Mouse (Mus musculus): ENCODE results near the gene Mettl5. TPM values are rescaled to one million over a fixed set of nuclear protein-coding genes. Genes with fewer than 3 reads are reported as not detected.
"Not testable (repeated sequence)": the region's sequence is repeated elsewhere in the genome, so short reads cannot be mapped to it uniquely, and the experiment has no call there.

Mettl5 gene
- 10 to 100 TPM; 14.8 to 20.1 (median 16.6) TPM for total RNA-seq (2022)

DNA sequence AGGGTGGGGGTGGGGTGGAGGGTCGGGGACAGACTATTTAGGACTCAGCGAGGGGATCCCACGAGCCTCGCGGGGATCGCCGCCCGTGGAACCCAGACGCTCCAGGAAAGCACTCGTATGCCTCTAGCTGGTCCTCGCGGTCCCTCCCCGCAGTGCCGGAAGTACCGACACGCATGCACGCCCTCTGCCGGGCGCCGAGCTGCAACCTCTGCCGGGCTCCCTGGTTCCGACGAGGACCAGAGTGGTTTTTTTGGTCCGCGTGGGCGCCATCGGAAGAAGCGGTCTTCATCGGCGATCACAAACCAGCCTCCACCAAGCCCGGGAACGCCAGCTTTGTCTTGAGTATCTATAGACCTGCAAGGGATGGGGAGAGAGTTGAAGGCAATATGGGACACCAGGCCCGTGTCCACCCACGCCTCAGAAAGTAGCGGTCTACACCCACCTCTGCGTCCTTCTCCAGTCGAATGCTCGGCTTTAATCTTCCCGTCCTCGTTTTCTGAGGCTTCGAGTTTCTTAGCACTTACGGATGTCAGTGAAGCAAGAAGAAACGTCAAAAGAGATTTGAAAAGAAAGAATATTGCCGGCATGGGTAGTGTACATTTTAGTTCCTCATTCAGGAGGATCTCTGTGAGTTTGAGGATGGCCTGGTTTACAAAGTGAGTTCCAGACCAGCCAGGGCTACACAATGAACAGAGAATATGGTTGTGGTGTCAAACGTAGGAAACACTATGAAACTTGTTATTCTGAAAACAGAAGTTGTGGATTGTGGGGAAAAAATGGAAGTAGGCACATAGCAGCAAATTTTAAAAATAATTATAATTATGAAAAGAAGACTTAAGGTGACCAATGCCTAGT, at the start of gene Mettl5:
Mettl5 (minus strand) TSS at position 165 of the 855 bp plus-strand sequence.
- DNase-seq (ENCODE audit: low spot score in 2 of 2): peak; percentile 75 to 77

DNA sequence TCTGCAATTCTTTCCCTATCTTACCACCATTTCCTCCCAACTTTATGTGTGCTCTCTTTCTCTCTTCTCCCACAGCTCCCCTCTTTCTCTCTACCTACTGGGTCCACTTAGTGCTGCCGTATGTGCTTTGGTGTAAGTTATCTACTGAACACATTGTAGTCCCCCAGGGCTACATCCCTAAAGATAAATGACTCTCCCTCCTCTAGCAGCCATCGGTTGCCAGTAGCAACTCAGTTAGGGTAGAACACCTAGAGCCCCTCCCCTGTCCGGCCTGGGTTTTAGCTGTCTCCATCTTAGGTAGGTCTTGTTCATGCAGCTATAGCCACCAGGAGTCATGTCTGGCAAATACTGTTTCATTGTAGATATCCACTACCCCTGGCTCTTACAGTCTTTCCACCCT, 39.5 kb upstream of the Mettl5 start:
- DNase-seq (ENCODE audit: low spot score in 2 of 2): no peak

DNA sequence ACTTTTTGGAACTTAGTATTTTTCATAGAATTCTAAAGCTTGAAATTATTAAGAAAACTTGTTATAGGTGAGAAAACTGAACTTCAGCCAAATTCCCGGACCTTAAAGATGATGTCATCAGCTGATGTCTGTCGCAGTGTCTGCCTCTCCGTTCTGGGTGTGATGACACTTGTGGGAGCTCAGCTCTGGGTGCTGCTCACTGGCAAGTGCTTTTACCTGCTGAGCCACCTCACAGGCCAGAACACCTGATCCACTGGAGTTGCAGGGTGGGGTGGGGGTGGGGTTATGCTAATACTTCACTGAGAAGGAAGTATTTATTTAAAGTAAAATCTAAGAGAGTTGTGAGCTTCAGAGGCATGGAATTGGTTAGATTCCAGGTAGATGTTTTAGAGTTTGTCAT, 31.9 kb upstream of the Mettl5 start:
- no peak for DNase-seq (ENCODE audit: low spot score in 2 of 2)

- DNase-seq (ENCODE audit: low spot score in 2 of 2): no peak
Measured at GRCm38 (mm10) chr2:69912801-69913200, 27.4 kb upstream of the Mettl5 start.

DNA sequence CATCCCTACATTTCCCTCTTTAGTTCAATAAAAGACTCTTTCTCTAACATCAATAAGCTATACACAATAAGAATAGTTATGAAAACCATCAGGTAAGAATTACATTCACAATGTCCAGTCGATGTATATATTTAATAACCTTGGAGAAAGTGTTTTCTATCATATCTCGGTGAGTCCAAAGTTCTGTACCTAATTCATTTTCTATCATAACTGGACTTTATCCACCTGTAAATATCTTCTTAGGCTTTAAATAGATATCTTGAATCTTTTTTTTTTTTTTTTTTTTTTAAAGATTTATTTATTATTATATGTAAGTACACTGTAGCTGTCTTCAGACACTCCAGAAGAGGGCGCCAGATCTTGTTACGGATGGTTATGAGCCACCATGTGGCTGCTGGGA, 22.0 kb upstream of the Mettl5 start:
- DNase-seq (ENCODE audit: low spot score in 2 of 2): not testable (repeated sequence)

- no peak for DNase-seq (ENCODE audit: low spot score in 2 of 2)
Measured at GRCm38 (mm10) chr2:69903541-69903940, 18.1 kb upstream of the Mettl5 start.

DNA sequence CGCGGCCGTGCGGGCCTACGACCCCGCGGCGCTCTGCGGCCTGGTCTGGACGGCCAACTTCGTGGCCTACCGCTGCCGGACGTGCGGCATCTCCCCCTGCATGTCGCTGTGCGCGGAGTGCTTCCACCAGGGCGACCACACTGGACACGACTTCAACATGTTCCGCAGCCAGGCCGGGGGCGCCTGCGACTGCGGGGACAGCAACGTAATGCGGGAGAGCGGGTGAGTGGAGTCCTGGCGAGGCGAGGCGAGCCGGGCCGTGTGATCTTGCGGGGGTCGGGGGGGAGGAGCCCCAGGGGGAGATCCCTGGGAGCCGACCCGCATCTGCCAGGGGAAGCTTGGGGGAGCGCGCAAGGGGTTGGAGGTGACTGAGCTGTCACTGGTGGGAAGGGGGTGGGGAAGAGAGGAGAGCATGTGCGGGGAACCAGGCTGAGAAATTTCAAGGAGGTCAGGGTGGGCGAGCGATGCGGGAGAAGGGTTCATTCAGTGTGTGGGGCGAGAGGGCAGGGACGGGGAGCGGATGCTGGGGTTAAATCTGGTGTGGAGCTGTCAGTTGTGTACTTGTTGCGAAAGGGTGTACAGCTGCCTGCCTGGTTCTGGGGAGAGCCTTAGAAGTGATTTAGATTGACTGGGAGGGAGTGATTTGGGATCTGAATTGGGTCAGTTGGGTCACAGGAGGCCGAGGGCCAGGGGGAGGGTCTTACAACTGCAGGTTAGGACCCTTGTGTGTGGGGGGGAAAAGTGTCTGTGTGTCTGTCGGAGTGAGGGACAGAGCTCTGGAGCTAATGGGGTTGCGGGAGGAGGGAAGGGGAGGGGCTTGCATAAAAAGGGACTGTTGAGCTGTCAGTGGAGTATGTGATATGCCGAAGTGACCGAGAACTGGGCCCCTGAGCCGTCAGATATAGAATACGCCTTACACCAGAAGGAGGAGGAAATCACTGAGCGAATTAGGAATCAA, 12.5 kb upstream of the Mettl5 start:
- peak; percentile 31 to 45 for DNase-seq (ENCODE audit: low spot score in 2 of 2)

GRCm38 (mm10) chr2:69897039-69897617, 11.7 kb upstream of the Mettl5 start, which contains the start of gene Ubr3:
Ubr3 (plus strand) TSS chr2:69897246.
- peak; percentile 96 to 98 for DNase-seq (ENCODE audit: low spot score in 2 of 2)

DNA sequence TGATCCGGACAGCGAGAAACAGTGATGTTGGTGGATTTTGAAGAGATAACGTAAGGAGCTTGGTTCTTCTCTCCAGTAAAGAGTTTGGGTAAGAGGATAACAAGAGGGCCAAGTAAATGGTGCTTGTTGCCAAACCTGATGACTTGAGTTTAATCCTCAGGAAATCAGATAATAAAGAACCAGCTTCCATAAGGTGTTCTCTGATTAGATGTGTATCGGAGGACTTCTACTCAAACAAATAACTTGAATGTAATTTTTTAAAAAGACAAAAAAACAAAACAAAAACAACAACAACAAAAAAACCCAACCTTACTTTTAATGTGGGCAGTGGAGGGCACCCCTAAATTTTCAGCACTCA, 10.8 kb upstream of the Mettl5 start:
- no peak for DNase-seq (ENCODE audit: low spot score in 2 of 2)

- no peak for DNase-seq (ENCODE audit: low spot score in 2 of 2)
Measured at GRCm38 (mm10) chr2:69895502-69896223, 10.2 kb upstream of the Mettl5 start.

DNA sequence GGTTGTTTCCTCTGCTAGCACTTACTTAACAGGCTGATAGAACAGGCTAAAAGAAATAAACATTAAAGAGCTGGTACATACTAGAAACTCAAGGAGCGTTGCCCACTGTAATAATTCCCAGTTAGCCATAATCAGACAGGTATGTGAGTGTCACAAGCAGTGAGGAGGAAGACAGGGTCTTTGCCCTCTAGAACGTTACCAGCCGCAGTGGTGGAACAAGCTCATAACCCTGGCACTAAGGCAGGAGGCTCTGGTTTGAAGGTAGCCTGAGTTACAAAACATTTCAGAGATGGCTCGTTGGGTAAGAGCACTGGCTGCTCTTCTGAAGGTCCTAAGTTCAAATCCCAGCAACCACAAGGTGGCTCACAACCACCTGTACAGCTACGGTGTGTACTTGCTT, 8.5 kb upstream of the Mettl5 start:
- DNase-seq (ENCODE audit: low spot score in 2 of 2): no peak

DNA sequence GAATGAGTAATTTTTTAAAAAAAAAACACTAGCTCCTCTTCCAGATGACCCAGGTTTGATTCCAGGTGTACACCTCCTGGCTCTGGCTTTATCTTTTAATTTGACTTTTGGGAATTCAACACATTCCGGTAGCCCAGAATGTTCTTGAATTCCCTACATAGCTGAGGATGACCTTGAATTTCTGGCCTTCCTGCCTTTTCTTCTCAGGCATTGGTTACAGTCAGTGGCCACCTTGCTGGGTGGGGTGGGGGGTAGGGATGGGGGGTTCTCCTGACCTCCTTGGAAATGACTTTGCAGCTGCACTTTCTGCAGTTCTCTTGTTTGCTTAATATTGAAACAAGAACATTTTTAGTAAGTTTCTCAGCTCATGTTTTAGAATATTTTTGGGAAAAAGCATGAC, 7.7 kb upstream of the Mettl5 start:
- no peak for DNase-seq (ENCODE audit: low spot score in 2 of 2)

- no peak for DNase-seq (ENCODE audit: low spot score in 2 of 2)
Measured at GRCm38 (mm10) chr2:69890843-69891242, 5.4 kb upstream of the Mettl5 start.

DNA sequence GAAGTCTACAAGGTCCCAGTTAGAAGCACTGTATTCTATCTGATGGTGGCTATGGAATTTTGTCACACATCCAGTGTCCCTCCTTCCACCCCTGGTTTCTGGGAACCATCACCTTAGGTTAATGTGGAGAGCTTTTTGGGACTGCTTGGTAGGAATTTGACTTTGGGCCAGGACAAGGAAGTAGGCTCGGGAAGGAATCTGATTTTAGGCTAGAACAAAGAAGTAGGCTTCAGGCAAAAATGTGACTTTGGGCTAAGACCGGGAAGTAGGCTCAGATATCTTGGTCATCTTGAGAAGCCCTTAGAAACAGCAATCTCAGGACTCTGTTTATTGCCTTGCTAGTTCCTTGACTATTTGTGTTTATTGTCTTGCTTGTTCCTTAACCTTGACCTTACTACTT, 3.5 kb upstream of the Mettl5 start:
- DNase-seq (ENCODE audit: low spot score in 2 of 2): no peak

DNA sequence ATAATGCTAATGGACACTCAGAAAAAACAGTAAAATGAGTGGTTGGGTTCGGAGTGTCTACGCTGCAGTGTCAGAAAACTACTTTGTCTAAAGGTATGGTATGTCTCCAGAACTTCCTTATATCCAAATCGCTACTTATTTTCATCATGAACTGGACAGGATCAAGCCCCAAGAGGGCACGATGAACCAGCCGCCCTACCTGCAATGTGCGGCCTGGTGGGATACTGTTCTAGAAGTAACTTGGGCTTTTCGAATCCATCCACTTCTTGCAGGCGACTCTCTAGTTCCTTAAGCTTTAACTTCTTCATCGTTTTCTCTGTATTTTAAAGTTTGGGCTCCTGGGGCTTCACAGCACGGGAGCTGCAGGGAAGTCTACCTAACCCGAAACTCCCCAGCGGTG, 365 bp downstream of the Mettl5 start:
- no peak for DNase-seq (ENCODE audit: low spot score in 2 of 2)

GRCm38 (mm10) chr2:69884581-69884980, 834 bp downstream of the Mettl5 start:
- no peak for DNase-seq (ENCODE audit: low spot score in 2 of 2)

DNA sequence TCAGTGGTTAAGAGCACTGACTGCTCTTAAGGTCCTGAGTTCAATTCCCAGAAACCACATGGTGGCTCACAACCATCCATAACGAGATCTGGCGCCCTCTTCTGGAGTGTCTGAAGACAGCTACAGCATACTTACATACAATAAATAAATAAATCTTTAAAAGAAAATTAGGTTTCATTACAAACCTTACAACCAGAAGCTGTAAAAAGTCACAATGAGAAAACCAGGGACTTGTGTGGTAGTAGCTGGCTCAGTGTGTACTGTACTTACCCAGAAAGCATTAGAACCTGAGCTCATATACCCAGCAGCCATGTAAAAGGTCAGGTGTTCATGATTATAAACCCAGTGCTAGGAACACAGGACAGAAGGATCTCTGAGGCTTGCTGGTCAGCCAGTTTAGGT, 1.4 kb downstream of the Mettl5 start:
- DNase-seq (ENCODE audit: low spot score in 2 of 2): no peak

GRCm38 (mm10) chr2:69862117-69862657, 23.2 kb downstream of the Mettl5 start:
- DNase-seq (ENCODE audit: low spot score in 2 of 2): no peak

GRCm38 (mm10) chr2:69861485-69862091, 23.8 kb downstream of the Mettl5 start, which contains the start of gene Ssb:
Ssb (plus strand) TSS chr2:69861562.
- DNase-seq (ENCODE audit: low spot score in 2 of 2): peak; percentile 86 to 92

DNA sequence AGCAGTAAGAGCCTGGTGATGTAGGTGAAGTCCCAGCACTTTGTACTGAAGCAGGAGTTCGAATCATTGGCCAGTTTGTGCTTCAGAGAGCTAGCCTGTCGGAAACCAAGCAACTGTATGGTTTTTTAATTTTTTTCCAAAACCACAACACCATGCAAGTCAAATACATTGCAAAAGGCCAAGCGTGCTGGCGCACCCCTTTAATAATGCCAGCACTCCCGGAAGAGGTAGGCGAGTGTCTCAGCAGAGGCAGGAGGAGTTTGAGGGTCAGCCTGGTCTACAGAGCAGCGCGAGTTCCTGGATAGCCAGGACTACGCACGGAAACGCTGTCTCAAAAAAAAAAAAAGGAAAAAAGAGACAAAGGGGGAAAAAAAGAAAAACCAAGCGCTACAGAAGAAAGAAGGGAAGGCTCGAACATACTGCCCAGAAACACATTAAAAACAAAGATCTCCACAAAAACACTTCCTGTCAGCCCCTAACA, 24.4 kb downstream of the Mettl5 start:
- DNase-seq (ENCODE audit: low spot score in 2 of 2): peak in 1 of 2 experiments; percentile 13
